Mouse (Mus musculus): ENCODE measurements around the gene Utp4. TPM values are rescaled to one million over a fixed set of nuclear protein-coding genes. Genes with fewer than 3 reads are reported as not detected.

The Utp4 gene
- polyA plus RNA-seq, 1 experiment: 3.0 TPM

DNA sequence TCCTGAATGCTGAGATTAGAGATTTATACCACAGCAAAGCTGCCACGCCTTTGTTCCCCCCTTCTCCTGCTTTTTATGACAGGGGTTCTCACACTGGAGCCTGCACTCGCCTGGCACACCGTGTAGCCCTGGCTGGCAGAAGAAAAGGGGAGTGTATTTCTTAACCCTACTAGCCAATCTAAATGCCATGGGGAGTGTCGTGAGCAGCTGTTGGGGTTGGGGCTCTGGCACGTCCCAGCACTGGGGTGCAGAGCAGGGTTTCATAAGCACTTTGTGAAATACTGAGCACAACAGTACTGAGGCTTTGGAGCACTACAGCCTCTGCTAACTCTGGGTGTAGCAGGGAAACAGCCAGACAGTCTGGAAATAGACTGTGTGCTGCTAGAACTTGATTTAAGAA lies 6.0 kb downstream of the Utp4 start:
- Histone ChIP-seq H3K36me3 (replicated peaks; ENCODE audit: low read length) (peaks cover 98% of the 10 kb centered on the region), H3K4me1 (peaks cover 33% of the 10 kb centered on the region), H3K9me3 (no peaks in the 10 kb centered on the region), H3K4me3 (replicated peaks) (no peak overlapping the region), H3K27me3 (replicated peaks) (no peaks in the 10 kb centered on the region)
- no peak for TF ChIP-seq FLI1 (IDR thresholded peaks at IDR 0.05; ENCODE audit: low read length)
- no peak for TF ChIP-seq GATA1 (IDR thresholded peaks at IDR 0.05; ENCODE audit: borderline replicate concordance, low read length)

DNA sequence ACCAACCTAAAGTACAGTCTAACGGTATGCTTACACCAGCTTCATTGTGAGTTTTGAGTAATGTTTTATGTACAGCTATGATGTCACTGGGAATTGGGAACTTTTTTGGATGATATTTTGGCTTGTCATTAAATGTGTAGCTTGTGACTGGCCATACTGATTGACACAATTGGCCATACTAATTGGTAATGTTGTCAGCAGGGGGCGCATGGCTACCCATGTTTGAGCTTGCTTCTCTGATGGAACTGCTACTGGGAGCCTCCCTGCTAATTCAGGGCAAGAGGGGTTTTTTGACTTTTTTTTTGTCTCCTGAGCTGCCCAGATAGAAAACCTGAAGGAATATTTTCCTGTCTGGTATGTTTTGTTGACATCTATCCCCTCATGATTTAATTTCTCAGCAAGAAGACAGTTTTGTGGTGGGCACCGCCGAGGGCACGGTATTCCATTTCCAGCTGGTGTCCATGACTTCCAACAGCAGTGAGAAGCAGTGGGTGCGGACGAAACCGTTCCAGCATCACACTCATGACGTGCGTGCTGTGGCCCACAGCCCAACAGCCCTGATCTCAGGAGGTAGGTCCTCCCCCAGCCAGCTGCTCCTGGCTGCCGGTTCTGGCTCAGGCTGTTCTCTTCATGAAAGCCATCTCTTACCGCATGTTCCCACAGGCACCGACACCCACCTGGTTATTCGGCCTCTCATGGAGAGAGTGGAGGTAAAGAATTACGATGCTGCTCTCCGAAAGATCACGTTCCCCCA lies 12.5 kb downstream of the Utp4 start:
- no peak overlapping the region for H3K4me3 ChIP-seq (replicated peaks)
- no peak for TF ChIP-seq FLI1 (IDR thresholded peaks at IDR 0.05; ENCODE audit: low read length)
- TF ChIP-seq GATA1 (IDR thresholded peaks at IDR 0.05; ENCODE audit: borderline replicate concordance, low read length): no peak
- no peaks in the 10 kb centered on the region for H3K27me3 ChIP-seq (replicated peaks)
- no peaks in the 10 kb centered on the region for H3K9me3 ChIP-seq
- H3K36me3 ChIP-seq (replicated peaks; ENCODE audit: low read length): peaks cover 86% of the 10 kb centered on the region
- H3K4me1 ChIP-seq: peaks cover 16% of the 10 kb centered on the region; the same call in 1 of the 2 replicates

DNA sequence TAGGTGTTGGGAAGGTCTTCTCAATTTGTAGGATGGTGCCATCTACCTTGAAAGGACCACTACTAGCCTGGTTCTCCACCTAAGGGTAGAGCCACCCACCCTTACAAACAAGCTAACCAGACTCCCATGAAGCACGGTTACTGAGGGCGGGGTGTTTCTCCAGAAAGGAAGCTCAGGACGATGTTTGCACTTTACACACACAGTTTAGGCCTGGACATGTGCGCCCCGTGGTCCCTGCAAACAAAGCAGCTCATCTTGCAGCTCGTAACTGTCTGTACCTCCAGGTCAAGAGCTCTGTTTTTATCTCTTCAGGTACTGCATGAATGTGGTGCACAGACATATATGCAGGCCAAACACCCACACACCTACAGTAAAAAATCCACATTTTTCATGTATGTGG lies 13.2 kb downstream of the Utp4 start:
- Histone ChIP-seq H3K9me3 (no peaks in the 10 kb centered on the region), H3K4me1 (peaks cover 9% of the 10 kb centered on the region; the same call in 1 of the 2 replicates), H3K4me3 (replicated peaks) (no peak overlapping the region), H3K27me3 (replicated peaks) (no peaks in the 10 kb centered on the region), H3K36me3 (replicated peaks; ENCODE audit: low read length) (peaks cover 86% of the 10 kb centered on the region)
- no peak for TF ChIP-seq GATA1 (IDR thresholded peaks at IDR 0.05; ENCODE audit: borderline replicate concordance, low read length)
- TF ChIP-seq FLI1 (IDR thresholded peaks at IDR 0.05; ENCODE audit: low read length): no peak

DNA sequence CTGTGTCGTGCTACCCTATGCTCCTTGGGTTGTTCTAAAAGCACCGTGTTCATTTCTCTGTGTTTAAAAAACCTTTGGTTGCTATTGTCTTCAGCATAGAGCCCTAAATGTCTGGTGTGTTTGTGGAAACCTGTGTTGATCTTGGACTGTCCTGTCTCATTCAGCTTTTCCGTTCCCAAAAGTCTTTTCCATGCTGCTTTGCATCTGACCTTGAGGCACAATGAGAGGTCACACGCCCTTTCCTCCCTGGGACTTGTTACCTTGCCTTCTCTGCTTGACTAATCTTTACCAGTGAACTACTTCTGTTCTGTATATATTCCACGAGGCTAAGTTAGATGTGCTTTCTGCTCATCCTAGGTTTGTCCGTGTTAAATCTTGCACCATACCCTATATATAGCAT lies 14.0 kb downstream of the Utp4 start:
- Histone ChIP-seq H3K36me3 (replicated peaks; ENCODE audit: low read length) (peaks cover 85% of the 10 kb centered on the region), H3K27me3 (replicated peaks) (no peaks in the 10 kb centered on the region), H3K9me3 (no peaks in the 10 kb centered on the region), H3K4me3 (replicated peaks) (no peak overlapping the region), H3K4me1 (peaks cover 1% of the 10 kb centered on the region; the same call in 1 of the 2 replicates)
- TF ChIP-seq GATA1 (IDR thresholded peaks at IDR 0.05; ENCODE audit: borderline replicate concordance, low read length) (no peak), FLI1 (IDR thresholded peaks at IDR 0.05; ENCODE audit: low read length) (no peak)

DNA sequence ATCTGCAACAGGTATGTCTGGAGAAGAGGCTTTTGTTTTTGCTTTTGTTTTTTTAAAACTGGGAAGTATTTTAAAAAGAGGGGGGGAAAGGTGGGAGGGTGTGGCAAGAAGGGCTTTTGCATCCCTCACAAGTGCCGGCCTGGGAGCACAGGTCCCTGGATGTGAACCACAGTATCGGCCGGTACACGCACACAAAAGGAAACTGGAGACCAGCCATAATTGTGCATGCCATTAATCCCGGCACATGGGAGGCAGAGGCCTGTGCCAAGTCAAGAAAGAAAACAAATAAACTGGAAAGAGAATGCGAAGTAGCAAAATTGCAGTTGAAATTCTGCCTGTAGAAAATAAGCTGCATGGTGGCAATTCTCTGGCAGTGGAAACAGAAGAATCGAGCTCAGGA lies 14.9 kb downstream of the Utp4 start:
- Histone ChIP-seq H3K4me1 (no peaks in the 10 kb centered on the region), H3K36me3 (replicated peaks; ENCODE audit: low read length) (peaks cover 85% of the 10 kb centered on the region), H3K27me3 (replicated peaks) (no peaks in the 10 kb centered on the region), H3K4me3 (replicated peaks) (no peak overlapping the region), H3K9me3 (no peaks in the 10 kb centered on the region)
- no peak for TF ChIP-seq GATA1 (IDR thresholded peaks at IDR 0.05; ENCODE audit: borderline replicate concordance, low read length)

DNA sequence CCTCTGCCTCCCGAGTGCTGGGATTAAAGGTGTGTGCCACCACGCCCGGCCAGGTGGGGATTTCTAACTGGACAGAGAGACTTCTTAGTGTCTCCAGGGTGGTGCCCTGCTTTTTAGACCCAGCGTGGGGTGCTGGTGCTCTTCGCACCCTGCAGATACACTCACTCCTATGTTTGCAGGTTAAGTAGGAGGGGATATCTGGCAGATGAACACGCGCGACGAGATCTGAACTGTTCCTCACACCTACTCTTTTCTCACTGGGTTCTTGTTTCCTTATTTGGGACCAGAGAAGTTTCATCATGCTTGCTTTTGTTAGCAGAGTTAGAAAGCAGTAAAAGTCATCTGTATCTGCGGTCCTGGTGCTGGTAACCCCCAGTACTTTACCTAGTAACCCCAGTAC lies 20.2 kb downstream of the Utp4 start:
- H3K4me3 ChIP-seq (replicated peaks): no peak overlapping the region
- TF ChIP-seq GATA1 (IDR thresholded peaks at IDR 0.05; ENCODE audit: borderline replicate concordance, low read length) (no peak), FLI1 (IDR thresholded peaks at IDR 0.05; ENCODE audit: low read length) (no peak)
- H3K4me1 ChIP-seq: no peaks in the 10 kb centered on the region
- no peaks in the 10 kb centered on the region for H3K27me3 ChIP-seq (replicated peaks)
- H3K36me3 ChIP-seq (replicated peaks; ENCODE audit: low read length): peaks cover 83% of the 10 kb centered on the region
- H3K9me3 ChIP-seq: no peaks in the 10 kb centered on the region

DNA sequence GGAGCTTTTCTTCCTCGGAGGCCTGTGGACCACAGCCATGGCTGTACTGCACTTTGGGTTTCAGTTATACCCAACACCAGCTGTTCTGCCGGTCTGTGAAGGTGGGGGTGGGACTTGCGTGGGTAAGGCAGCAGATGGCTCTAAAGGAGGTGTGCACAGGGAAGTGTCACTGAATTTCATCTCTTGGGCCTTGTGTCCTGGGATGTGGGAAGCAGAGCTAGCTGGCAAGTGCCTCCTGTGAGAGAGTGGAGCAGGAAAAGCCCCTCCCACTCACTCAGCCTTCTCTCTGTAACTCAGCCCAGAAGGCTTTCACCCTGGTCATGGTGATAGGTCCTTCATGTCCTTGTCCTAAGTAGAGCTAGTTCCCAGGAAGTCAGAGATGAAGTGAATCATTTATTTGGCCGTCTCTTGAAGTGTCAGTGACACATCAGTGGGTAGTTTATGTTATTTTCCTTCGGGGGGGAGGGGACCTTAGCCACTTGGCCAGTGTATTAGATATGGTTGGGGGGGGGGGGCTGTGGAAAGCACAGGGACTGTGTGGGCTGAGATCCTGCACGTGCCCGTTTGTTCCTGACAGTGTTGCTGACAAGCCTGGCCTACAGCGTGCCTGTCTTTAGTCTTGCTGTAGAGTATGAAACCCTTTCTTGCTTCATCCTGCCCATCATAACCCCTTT lies 26.4 kb downstream of the Utp4 start:
- no peaks in the 10 kb centered on the region for H3K27me3 ChIP-seq (replicated peaks)
- no peaks in the 10 kb centered on the region for H3K4me1 ChIP-seq
- no peaks in the 10 kb centered on the region for H3K9me3 ChIP-seq
- no peak for TF ChIP-seq FLI1 (IDR thresholded peaks at IDR 0.05; ENCODE audit: low read length)
- TF ChIP-seq GATA1 (IDR thresholded peaks at IDR 0.05; ENCODE audit: borderline replicate concordance, low read length): no peak
- H3K36me3 ChIP-seq (replicated peaks; ENCODE audit: low read length): peaks cover 90% of the 10 kb centered on the region
- H3K4me3 ChIP-seq (replicated peaks): no peak overlapping the region

DNA sequence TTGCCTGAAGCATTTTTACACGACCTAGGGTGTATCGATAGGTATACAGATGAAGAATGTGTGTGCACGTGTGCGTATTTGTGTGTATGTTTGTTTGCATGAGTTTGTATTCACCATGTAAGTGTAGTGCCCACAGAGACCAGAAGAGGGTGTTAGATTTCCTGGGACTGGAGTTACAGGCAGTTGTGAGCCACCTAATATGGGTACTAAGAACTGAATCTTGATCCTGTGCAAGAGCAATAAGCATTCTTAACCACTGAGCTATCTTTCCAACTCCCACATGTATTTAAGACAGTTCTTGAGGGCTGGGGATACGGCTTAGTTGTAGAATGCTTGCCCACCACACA lies 26.9 kb downstream of the Utp4 start:
- H3K9me3 ChIP-seq: no peaks in the 10 kb centered on the region
- H3K4me3 ChIP-seq (replicated peaks): no peak overlapping the region
- H3K36me3 ChIP-seq (replicated peaks; ENCODE audit: low read length): peaks cover 87% of the 10 kb centered on the region
- no peak for TF ChIP-seq GATA1 (IDR thresholded peaks at IDR 0.05; ENCODE audit: borderline replicate concordance, low read length)
- TF ChIP-seq FLI1 (IDR thresholded peaks at IDR 0.05; ENCODE audit: low read length): no peak
- H3K27me3 ChIP-seq (replicated peaks): no peaks in the 10 kb centered on the region
- no peaks in the 10 kb centered on the region for H3K4me1 ChIP-seq

DNA sequence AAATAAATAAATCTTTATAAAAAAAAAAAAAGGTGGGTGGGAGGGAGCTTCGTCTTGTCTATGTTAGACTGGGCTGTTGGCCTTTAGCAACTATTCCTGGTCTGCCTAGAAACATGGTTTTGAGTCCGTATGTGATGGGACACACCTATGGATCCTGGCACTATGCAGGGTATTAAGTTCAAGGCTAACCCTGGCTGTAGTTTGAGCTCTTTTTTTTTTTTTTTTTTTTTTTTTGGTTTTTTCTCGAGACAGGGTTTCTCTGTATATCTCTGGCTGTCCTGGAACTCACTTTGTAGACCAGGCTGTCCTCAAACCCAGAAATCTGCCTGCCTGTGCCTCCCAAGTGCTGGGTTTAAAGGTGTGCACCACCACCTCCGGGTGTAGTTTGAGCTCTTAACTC lies 30.6 kb downstream of the Utp4 start:
- peaks cover 50% of the 10 kb centered on the region for H3K36me3 ChIP-seq (replicated peaks; ENCODE audit: low read length)
- H3K4me3 ChIP-seq (replicated peaks): no peak overlapping the region
- peaks cover 4% of the 10 kb centered on the region; the same call in 1 of the 2 replicates for H3K9me3 ChIP-seq
- peaks cover 6% of the 10 kb centered on the region for H3K27me3 ChIP-seq (replicated peaks)
- no peak for TF ChIP-seq GATA1 (IDR thresholded peaks at IDR 0.05; ENCODE audit: borderline replicate concordance, low read length)
- TF ChIP-seq FLI1 (IDR thresholded peaks at IDR 0.05; ENCODE audit: low read length): no peak
- H3K4me1 ChIP-seq: no peaks in the 10 kb centered on the region

DNA sequence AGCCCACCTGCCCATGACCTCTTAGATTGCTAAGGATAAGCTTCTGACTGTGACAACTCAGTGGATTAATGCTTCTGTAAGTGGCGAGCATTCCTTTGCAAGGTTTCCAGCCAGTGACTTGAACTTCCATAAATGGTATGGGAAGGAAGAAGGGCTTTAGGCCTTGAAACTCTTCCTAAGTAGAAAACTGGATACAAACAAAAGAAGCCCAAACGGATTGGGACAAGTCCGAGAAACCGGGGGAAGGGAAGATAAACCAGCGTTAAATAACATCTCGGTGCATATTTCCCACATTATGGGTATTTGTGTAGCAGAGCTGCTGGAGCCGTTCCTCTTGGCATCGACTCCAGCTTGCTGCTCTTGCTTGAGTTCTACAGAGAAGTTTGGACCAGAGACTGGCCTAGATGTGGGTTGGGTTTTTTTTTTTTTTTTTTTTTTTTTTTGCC lies 31.5 kb downstream of the Utp4 start:
- TF ChIP-seq GATA1 (IDR thresholded peaks at IDR 0.05; ENCODE audit: borderline replicate concordance, low read length) (no peak), FLI1 (IDR thresholded peaks at IDR 0.05; ENCODE audit: low read length) (no peak)

More for the DNA sequence above, 31.5 kb downstream of the Utp4 start:
- Histone ChIP-seq H3K36me3 (replicated peaks; ENCODE audit: low read length) (peaks cover 41% of the 10 kb centered on the region), H3K4me3 (replicated peaks) (no peak overlapping the region), H3K27me3 (replicated peaks) (peaks cover 10% of the 10 kb centered on the region), H3K4me1 (no peaks in the 10 kb centered on the region), H3K9me3 (peaks cover 4% of the 10 kb centered on the region; the same call in 1 of the 2 replicates)

All from megakaryocyte, embryonic 14.5 days (primary cell).